Mouse (Mus musculus): ENCODE measurements around the gene Mgme1. TPM values are rescaled to one million over a fixed set of nuclear protein-coding genes. Genes with fewer than 3 reads are reported as not detected.

The Mgme1 gene
- polyA plus RNA-seq (2015; fragmentation: Illumina TruSeq; extraction: RNeasy Lipid Tissue Mini Kit (QIAGEN cat#74804); ENCODE audit: insufficient read depth, low read depth, low replicate concordance), result 2.7 TPM

GRCm38 (mm10) chr2:144270507-144271420 is at the start of gene Mgme1, which contains the start of gene Snx5:
Gene Mgme1, plus strand, starts transcription at chr2:144270663.
Gene Snx5, minus strand, starts transcription at chr2:144270906.

Other genes with a start within 250 kb of the Mgme1 start
- gene Banf2, start 237.6 kb upstream of the Mgme1 start, polyA plus RNA-seq (2015; fragmentation: Illumina TruSeq; extraction: RNeasy Lipid Tissue Mini Kit (QIAGEN cat#74804); ENCODE audit: insufficient read depth, low read depth, low replicate concordance), result not detected
- gene Snx5, start 243 bp downstream of the Mgme1 start, polyA plus RNA-seq (2015; fragmentation: Illumina TruSeq; extraction: RNeasy Lipid Tissue Mini Kit (QIAGEN cat#74804); ENCODE audit: insufficient read depth, low read depth, low replicate concordance), result 31.0 TPM
- gene Ovol2, start 61.5 kb downstream of the Mgme1 start, polyA plus RNA-seq (2015; fragmentation: Illumina TruSeq; extraction: RNeasy Lipid Tissue Mini Kit (QIAGEN cat#74804); ENCODE audit: insufficient read depth, low read depth, low replicate concordance), result 1.6 TPM
- 6.9 TPM for gene Kat14, start 98.3 kb downstream of the Mgme1 start, polyA plus RNA-seq (2015; fragmentation: Illumina TruSeq; extraction: RNeasy Lipid Tissue Mini Kit (QIAGEN cat#74804); ENCODE audit: insufficient read depth, low read depth, low replicate concordance)
- 1.6 TPM for gene Pet117, start 98.3 kb downstream of the Mgme1 start, polyA plus RNA-seq (2015; fragmentation: Illumina TruSeq; extraction: RNeasy Lipid Tissue Mini Kit (QIAGEN cat#74804); ENCODE audit: insufficient read depth, low read depth, low replicate concordance)